Mouse (Mus musculus): ENCODE results near the gene Cops4. TPM values are rescaled to one million over a fixed set of nuclear protein-coding genes. Genes with fewer than 3 reads are reported as not detected.

Gene Cops4
- total RNA-seq, 2 experiments from 2014 or later, result 70.5 to 71.4 TPM

GRCm38 (mm10) chr5:100573256-100573655 lies 55.1 kb downstream of the Cops4 start:
- no peak for DNase-seq (ENCODE audit: low spot score in 2 of 2)

DNA sequence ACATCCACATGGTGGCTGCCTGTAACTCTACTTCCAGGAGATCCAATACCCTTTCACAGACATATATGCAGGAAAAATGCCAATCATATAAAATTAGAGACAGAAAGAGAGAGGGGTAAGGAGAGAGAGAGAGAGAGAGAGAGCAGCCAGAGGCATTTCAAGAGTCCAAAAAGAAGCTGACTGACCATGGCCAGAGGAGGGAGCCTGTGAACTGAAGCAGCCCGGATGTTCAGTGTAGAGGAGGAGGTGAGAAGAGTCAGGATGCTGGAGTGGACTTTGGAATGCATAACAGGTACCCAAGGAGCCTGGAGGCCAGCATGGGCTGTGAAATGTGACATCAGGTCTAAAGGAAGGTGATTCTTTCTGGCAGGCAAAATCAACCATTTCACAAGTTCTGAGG lies 56.7 kb downstream of the Cops4 start:
- no peak for DNase-seq (ENCODE audit: low spot score in 2 of 2)

GRCm38 (mm10) chr5:100578863-100579411 lies 60.8 kb downstream of the Cops4 start:
- no peak for DNase-seq (ENCODE audit: low spot score in 2 of 2)

DNA sequence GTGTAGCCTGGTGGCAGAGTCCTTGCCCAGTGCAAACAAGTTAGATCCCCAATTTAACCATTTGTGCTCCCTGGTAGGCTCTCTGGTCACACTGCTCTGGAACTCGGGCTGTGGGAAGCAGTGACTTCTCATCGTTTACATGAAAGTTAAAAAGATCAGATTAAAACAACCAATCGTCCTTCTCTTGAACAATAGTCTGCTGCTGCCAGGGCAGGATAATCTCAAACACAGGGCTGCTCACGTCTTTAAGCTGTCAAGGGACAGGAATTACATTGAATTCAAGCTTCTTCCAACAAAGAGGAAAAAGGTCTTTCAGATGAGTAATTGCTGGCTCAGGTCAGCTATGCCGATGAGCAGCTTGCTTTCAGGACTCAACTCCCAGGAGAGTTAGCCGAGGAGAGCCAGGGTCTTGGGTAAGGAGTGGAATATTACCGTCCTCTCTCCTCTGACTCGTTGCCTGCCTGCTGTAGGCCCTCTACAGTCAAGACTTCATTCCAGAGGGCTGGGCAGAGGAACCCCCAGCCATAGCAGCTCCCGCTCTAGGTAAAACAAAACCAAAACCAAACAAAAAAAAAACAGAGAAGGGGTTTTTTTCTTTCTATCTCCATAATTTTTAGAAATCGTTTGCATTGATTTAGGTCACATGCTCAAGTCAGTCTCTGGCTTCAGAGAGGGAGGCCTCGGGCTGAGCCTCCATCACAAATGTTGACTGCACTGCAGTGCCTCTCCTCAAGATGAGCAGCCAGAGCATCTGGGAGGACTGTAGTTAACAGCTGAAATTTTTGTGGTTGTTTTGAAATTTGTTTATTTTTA lies 63.7 kb downstream of the Cops4 start:
- no peak for DNase-seq (ENCODE audit: low spot score in 2 of 2)

GRCm38 (mm10) chr5:100582435-100582826 lies 64.3 kb downstream of the Cops4 start:
- DNase-seq (ENCODE audit: low spot score in 2 of 2), result no peak

- no peak for DNase-seq (ENCODE audit: low spot score in 2 of 2)
Observed at GRCm38 (mm10) chr5:100583066-100583465, 65.0 kb downstream of the Cops4 start.

DNA sequence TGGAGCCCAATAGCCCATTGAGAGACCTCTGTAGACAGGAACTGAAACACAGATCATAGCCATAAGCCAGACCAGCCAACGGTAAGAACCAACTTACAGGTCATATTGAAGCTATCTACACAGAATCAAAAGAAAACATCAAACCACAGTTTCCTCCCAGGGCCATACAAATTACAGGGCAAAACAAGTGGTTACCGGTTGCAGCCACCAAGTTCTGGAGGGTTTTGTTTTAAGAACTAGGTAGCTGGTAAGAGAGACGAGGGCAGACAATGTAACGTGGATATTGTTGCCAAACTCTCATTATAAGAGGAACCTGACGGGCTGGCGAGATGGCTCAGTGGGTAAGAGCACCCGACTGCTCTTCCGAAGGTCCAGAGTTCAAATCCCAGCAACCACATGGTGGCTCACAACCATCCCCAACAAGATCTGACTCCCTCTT lies 67.1 kb downstream of the Cops4 start:
- DNase-seq (ENCODE audit: low spot score in 2 of 2), result no peak

DNA sequence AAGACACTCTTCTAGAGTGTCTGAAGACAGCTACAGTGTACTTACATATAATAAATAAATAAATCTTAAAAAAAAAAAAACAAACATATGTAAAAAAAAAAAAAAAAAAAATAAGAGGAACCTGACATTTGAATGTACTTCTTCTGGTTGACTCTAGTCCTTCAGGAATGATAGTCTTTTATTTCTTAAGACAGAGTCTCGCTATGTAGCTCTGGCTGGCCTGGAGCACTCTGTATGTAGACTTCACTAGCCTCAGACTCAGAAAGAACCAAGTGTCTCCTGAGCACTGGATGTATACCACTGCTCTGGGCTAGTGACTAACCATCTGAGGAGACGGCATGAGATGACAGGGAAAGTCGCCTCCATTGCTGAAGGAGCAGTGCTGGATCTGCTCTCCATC lies 67.5 kb downstream of the Cops4 start:
- no peak for DNase-seq (ENCODE audit: low spot score in 2 of 2)

- no peak for DNase-seq (ENCODE audit: low spot score in 2 of 2)
Observed at GRCm38 (mm10) chr5:100587136-100587535, 69.0 kb downstream of the Cops4 start.

- DNase-seq (ENCODE audit: low spot score in 2 of 2), result no peak
Observed at GRCm38 (mm10) chr5:100587626-100588025, 69.5 kb downstream of the Cops4 start.

DNA sequence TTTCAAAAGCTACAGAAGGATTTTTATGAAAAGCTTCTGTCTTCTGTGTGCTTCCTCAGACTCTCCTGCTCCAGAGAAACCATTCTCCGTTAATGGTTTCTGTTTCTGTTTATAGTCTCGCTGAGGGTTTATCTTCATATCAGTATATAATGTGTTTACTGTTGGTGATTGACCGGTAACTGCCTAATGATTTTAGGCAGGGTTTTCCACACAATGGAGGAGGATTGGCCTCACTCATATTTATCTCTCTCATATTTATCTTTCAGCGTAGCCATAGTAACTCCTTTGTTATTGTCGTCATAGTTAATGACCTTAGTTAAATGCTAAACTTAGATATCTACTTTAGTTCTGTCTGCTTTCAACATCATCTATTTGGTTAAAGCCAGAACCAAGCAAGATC lies 72.4 kb downstream of the Cops4 start:
- DNase-seq (ENCODE audit: low spot score in 2 of 2), result no peak

DNA sequence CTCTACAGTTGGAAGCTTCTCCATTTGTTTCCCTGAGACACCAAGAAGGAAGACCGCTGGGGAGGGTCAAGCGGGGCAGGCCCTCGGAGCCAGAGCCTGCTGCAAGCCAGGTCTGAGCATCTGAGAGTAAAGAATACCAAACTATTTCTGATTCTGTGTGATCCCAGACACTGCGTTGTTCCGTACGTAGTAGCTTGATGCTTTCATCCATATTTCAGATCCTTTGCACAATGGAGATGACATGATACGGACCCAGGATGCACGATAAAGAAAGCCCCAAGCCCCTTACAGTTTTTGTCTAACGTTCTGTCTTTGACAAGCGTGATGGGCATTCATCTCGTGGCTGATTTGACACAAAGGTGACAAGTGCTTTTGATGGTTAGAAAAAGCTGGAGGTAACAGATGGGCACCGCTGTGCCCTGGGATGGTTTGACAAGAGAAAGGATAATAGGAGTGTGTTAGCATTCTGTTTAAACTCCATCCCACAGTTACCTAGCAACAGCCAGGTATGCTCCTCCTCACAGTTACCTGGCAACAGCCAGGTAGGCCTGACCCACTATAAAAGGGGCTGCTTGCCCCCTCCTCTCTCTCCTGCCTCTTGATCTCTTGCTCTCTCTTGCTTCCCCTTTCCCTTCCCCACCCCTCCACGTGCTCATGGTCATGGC lies 76.8 kb downstream of the Cops4 start:
- DNase-seq (ENCODE audit: low spot score in 2 of 2), result no peak

DNA sequence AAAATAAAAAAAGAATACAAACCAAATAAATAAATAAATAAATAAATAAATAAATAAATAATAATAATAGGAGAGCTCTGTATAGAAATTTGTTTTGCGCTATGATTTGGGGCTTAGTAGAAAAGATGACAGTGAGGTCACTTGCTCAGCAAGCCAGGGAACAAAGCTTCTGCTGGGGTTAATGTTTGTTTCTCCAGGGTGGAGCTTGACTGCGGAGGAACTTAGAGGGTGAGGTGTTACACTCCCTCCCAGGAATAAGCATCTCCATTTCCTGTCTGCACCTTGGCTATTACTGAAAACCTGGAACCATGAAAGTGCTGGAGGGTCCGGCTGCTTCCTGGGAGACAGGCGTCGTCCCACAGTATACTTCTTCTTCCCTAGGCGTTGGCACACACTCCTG lies 77.9 kb downstream of the Cops4 start:
- DNase-seq (ENCODE audit: low spot score in 2 of 2), result no peak

Small RNA genes within 50 kb of the gene (microRNA-seq; reads per million reads assigned to microRNA genes)
- gene Gm23222 (ENCODE audit: borderline number of aligned reads in 2 of 2), result 0 reads per million in 2 experiments

Other genes starting within 250 kb of the Cops4 start
- 100 to 1,000 TPM; 157 to 164 TPM for gene Sec31a, start 102.1 kb upstream of the Cops4 start, total RNA-seq (2021)
- 10 to 100 TPM in 1 of 2 experiments, 1 to 10 TPM in 1; 8.0 to 10.7 TPM for gene Lin54, start 17.7 kb upstream of the Cops4 start, total RNA-seq (2021)
- 1 to 10 TPM; 6.5 to 7.1 TPM for gene Plac8, start 53.9 kb downstream of the Cops4 start, total RNA-seq (2021)
- 10 to 100 TPM; 69.5 to 71.5 TPM for gene Coq2, start 156.8 kb downstream of the Cops4 start, total RNA-seq (2021)
- 1 to 10 TPM in 1 of 2 experiments, under 1 TPM in 1; 0.66 to 1.5 TPM for gene Hpse, start 201.4 kb downstream of the Cops4 start, total RNA-seq (2021)

Measured in adrenal gland, adult 18-20 months (tissue).